Mouse (Mus musculus) heart, postnatal 0 days (tissue): ENCODE data around the gene Abca5. TPM values are rescaled to one million over a fixed set of nuclear protein-coding genes. Genes with fewer than 3 reads are reported as not detected.
"Not testable (repeated sequence)": the region's sequence is repeated elsewhere in the genome, so short reads cannot be mapped to it uniquely, and the experiment has no call there.

Experiments used
- ATAC-seq: fragments of 200-750 bp; cut with Nextera tagmentation; 2 replicates; pipeline ENCODE4 v1.8.0; 2017; ENCODE audit warnings: low read depth, moderate number of reproducible peaks, moderate library complexity; ENCODE audit not compliant: insufficient read depth
- DNase-seq: peaks from one replicate; pipeline ENCODE4 v3.0.0-alpha.2; 2016; ENCODE audit warnings: low spot score
- H3K27ac ChIP-seq: fragments of 300-500 bp; sonication (generic); 2 replicates; pipeline ENCODE4 v1.5.1; 2014; ENCODE audit warnings: low read depth, mild to moderate bottlenecking
- H3K27me3 ChIP-seq: fragments of 300-500 bp; sonication (generic); 2 replicates; pipeline ENCODE4 v1.6.1; 2014; ENCODE audit warnings: low read length, mixed read lengths; ENCODE audit not compliant: control insufficient read depth, insufficient read depth
- H3K36me3 ChIP-seq: fragments of 300-500 bp; sonication (generic); replicated peaks from 2 replicates; pipeline ENCODE4 v1.6.1; 2014; ENCODE audit warnings: low read length, mixed read lengths; ENCODE audit not compliant: control insufficient read depth, insufficient read depth
- H3K4me1 ChIP-seq: fragments of 300-500 bp; sonication (generic); 2 replicates; pipeline ENCODE4 v1.6.1; 2014; ENCODE audit warnings: antibody characterized with exemption; ENCODE audit not compliant: control insufficient read depth, insufficient read depth
- H3K4me2 ChIP-seq: fragments of 300-500 bp; sonication (generic); 2 replicates; pipeline ENCODE4 v1.6.1; 2014; ENCODE audit warnings: low read depth, mild to moderate bottlenecking, low read length, moderate library complexity
- H3K4me3 ChIP-seq: fragments of 300-500 bp; sonication (generic); 2 replicates; pipeline ENCODE4 v1.5.1; 2014; ENCODE audit warnings: low read depth, low read length
- H3K9ac ChIP-seq: fragments of 300-500 bp; sonication (generic); replicated peaks from 2 replicates; pipeline ENCODE4 v1.6.1; 2014; ENCODE audit warnings: low read depth, low read length, mixed read lengths
- H3K9me3 ChIP-seq: fragments of 300-500 bp; sonication (generic); replicated peaks from 2 replicates; pipeline ENCODE4 v1.6.1; 2016; ENCODE audit warnings: low read length; ENCODE audit not compliant: control insufficient read depth
- CTCF ChIP-seq: IDR thresholded peaks from 2 replicates; pipeline ENCODE4 v1.5.1; 2016; ENCODE audit warnings: antibody characterized with exemption, control low read depth, low read depth
- EP300 ChIP-seq: IDR thresholded peaks from 2 replicates; pipeline ENCODE4 v1.6.1; 2016; ENCODE audit warnings: antibody characterized with exemption, low read depth
- WGBS: fragments of 180-500 bp; shearing (Covaris S2); extraction: QIAGEN DNeasy Blood & Tissue Kit; methylation state at CpG from one replicate; pipeline ENCODE4 v1.1.7; 2014; 5-methylcytosine and 5-hydroxymethylcytosine counted together
- polyA plus RNA-seq: library from polyadenylated mRNA; unstranded; fragments of >200 nt; fragmentation: Nextera tagmentation; extraction: Ambion mirVana; gene quantifications from 2 replicates; pipeline ENCODE4 v1.2.1, GENCODE M21; 2015
- total RNA-seq: library from RNA; depleted of rRNA; stranded (reverse); fragments of >200 nt; gene quantifications from 2 replicates; pipeline ENCODE4 v1.2.3, GENCODE M21; 2014; ENCODE audit warnings: low replicate concordance

Gene Abca5
- total and polyA plus RNA-seq, 2 experiments from 2014 or later: 2.5 to 5.3 TPM

- DNase-seq (peak; percentile 11), ATAC-seq (no peak)
- Histone ChIP-seq H3K9me3 (no peaks in the 10 kb centered on the region), H3K4me1 (peaks cover 7% of the 10 kb centered on the region; the same call in 1 of the 2 replicates), H3K9ac (no peak overlapping the region), H3K4me3 (no peak overlapping the region), H3K36me3 (no peaks in the 10 kb centered on the region), H3K4me2 (no peak overlapping the region), H3K27ac (no peak overlapping the region), H3K27me3 (no peaks in the 10 kb centered on the region)
- TF ChIP-seq EP300 (no peak), CTCF (peak; percentile 58)
- 77% methylated on average over 3 of the region's 3 CpGs for WGBS
Observed at GRCm38 (mm10) chr11:110365016-110365415, 27.5 kb upstream of the Abca5 start.

- peak; percentile 57 for DNase-seq
- H3K4me1 ChIP-seq: no peaks in the 10 kb centered on the region
- H3K27me3 ChIP-seq: no peaks in the 10 kb centered on the region
- TF ChIP-seq CTCF (peak; percentile 68), EP300 (no peak)
- peak overlapping the region; percentile 13 for H3K4me2 ChIP-seq
- no peak for ATAC-seq
- H3K36me3 ChIP-seq: no peaks in the 10 kb centered on the region
- H3K27ac ChIP-seq: no peak overlapping the region
- no peak overlapping the region for H3K9ac ChIP-seq
- no peak overlapping the region for H3K4me3 ChIP-seq
- WGBS: 46% methylated on average over 16 of the region's 16 CpGs
- no peaks in the 10 kb centered on the region for H3K9me3 ChIP-seq
Observed at GRCm38 (mm10) chr11:110357756-110358551, 20.4 kb upstream of the Abca5 start.

- WGBS: 77% methylated on average over 9 of the region's 9 CpGs
- H3K27ac ChIP-seq, H3K9me3 ChIP-seq, H3K4me1 ChIP-seq, DNase-seq, H3K4me3 ChIP-seq, ATAC-seq, H3K36me3 ChIP-seq, H3K27me3 ChIP-seq, H3K9ac ChIP-seq, H3K4me2 ChIP-seq: not testable (repeated sequence)
Observed at GRCm38 (mm10) chr11:110355131-110355530, 17.6 kb upstream of the Abca5 start.

GRCm38 (mm10) chr11:110354261-110354660, 16.7 kb upstream of the Abca5 start:
- no peak overlapping the region for H3K9ac ChIP-seq
- no peak for TF ChIP-seq EP300
- no peak for TF ChIP-seq CTCF
- 64% methylated on average over 9 of the region's 9 CpGs for WGBS
- no peak overlapping the region for H3K27ac ChIP-seq
- no peak overlapping the region for H3K4me3 ChIP-seq
- ATAC-seq: no peak
- no peaks in the 10 kb centered on the region for H3K9me3 ChIP-seq
- H3K4me2 ChIP-seq: no peak overlapping the region
- no peak for DNase-seq
- no peaks in the 10 kb centered on the region for H3K27me3 ChIP-seq
- H3K4me1 ChIP-seq: no peaks in the 10 kb centered on the region
- no peaks in the 10 kb centered on the region for H3K36me3 ChIP-seq

GRCm38 (mm10) chr11:110348170-110348569, 10.7 kb upstream of the Abca5 start:
- Histone ChIP-seq H3K9me3 (no peaks in the 10 kb centered on the region), H3K4me2 (no peak overlapping the region), H3K27me3 (no peaks in the 10 kb centered on the region), H3K27ac (no peak overlapping the region), H3K4me1 (no peaks in the 10 kb centered on the region), H3K9ac (no peak overlapping the region), H3K4me3 (no peak overlapping the region), H3K36me3 (no peaks in the 10 kb centered on the region)
- WGBS: 78% methylated on average over 2 of the region's 2 CpGs
- DNase-seq: no peak
- no peak for ATAC-seq
- no peak for TF ChIP-seq EP300
- TF ChIP-seq CTCF: no peak

GRCm38 (mm10) chr11:110347768-110348167, 10.3 kb upstream of the Abca5 start:
- H3K9me3 ChIP-seq: no peaks in the 10 kb centered on the region

More at GRCm38 (mm10) chr11:110347768-110348167, 10.3 kb upstream of the Abca5 start:
- DNase-seq (no peak), ATAC-seq (no peak)
- H3K4me3 ChIP-seq: no peak overlapping the region
- TF ChIP-seq EP300 (no peak), CTCF (peak; percentile 6; the same call in 1 of the 2 replicates)
- H3K27me3 ChIP-seq: no peaks in the 10 kb centered on the region
- H3K4me2 ChIP-seq: no peak overlapping the region
- H3K4me1 ChIP-seq: no peaks in the 10 kb centered on the region
- H3K27ac ChIP-seq: no peak overlapping the region
- H3K9ac ChIP-seq: no peak overlapping the region
- no peaks in the 10 kb centered on the region for H3K36me3 ChIP-seq
- WGBS: 51% methylated on average over 6 of the region's 6 CpGs
